Mouse (Mus musculus): ENCODE data around the gene Zfp949. TPM values are rescaled to one million over a fixed set of nuclear protein-coding genes. Genes with fewer than 3 reads are reported as not detected.

The Zfp949 gene
- polyA plus RNA-seq, 1 experiment, result 19.7 TPM

- Histone ChIP-seq H3K27ac (ENCODE audit: control insufficient read depth, insufficient read depth, low read depth, low read length) (0 out of 2 replicates have a peak overlapping the region, but pooled peaks have one; percentile 18), H3K4me1 (ENCODE audit: control insufficient read depth, insufficient read depth, low read length) (no peaks in the 10 kb centered on the region; the same call in 1 of the 2 replicates), H3K4me3 (ENCODE audit: control insufficient read depth, low read depth, low read length) (peak overlapping the region; percentile 28; the same call in 1 of the 2 replicates), H3K27me3 (ENCODE audit: control insufficient read depth, insufficient read depth, low read length) (no peaks in the 10 kb centered on the region), H3K36me3 (ENCODE audit: control insufficient read depth, insufficient read depth, low read length) (no peaks in the 10 kb centered on the region; the same call in 1 of the 2 replicates)
- TF ChIP-seq POLR2A (IDR thresholded peaks at IDR 0.05; ENCODE audit: control insufficient read depth, low read depth, low read length) (no peak), CTCF (IDR thresholded peaks at IDR 0.05; ENCODE audit: control insufficient read depth, insufficient read depth, insufficient replicate concordance, low read depth, low read length) (no peak)
Measured at GRCm38 (mm10) chr9:88524796-88525195, 23.0 kb upstream of the Zfp949 start.

- Histone ChIP-seq H3K27me3 (ENCODE audit: control insufficient read depth, insufficient read depth, low read length) (no peaks in the 10 kb centered on the region), H3K36me3 (ENCODE audit: control insufficient read depth, insufficient read depth, low read length) (no peaks in the 10 kb centered on the region; the same call in 1 of the 2 replicates), H3K27ac (ENCODE audit: control insufficient read depth, insufficient read depth, low read depth, low read length) (no peak overlapping the region), H3K4me3 (ENCODE audit: control insufficient read depth, low read depth, low read length) (no peak overlapping the region), H3K4me1 (ENCODE audit: control insufficient read depth, insufficient read depth, low read length) (no peaks in the 10 kb centered on the region; the same call in 1 of the 2 replicates)
- TF ChIP-seq CTCF (IDR thresholded peaks at IDR 0.05; ENCODE audit: control insufficient read depth, insufficient read depth, insufficient replicate concordance, low read depth, low read length) (no peak), POLR2A (IDR thresholded peaks at IDR 0.05; ENCODE audit: control insufficient read depth, low read depth, low read length) (no peak)
Measured at GRCm38 (mm10) chr9:88525341-88525740, 22.5 kb upstream of the Zfp949 start.

- H3K27ac ChIP-seq (ENCODE audit: control insufficient read depth, insufficient read depth, low read depth, low read length), result no peak overlapping the region
- no peak overlapping the region for H3K4me3 ChIP-seq (ENCODE audit: control insufficient read depth, low read depth, low read length)
- TF ChIP-seq POLR2A (IDR thresholded peaks at IDR 0.05; ENCODE audit: control insufficient read depth, low read depth, low read length), result no peak
- TF ChIP-seq CTCF (IDR thresholded peaks at IDR 0.05; ENCODE audit: control insufficient read depth, insufficient read depth, insufficient replicate concordance, low read depth, low read length), result no peak
Measured at GRCm38 (mm10) chr9:88527956-88528355, 19.9 kb upstream of the Zfp949 start.

GRCm38 (mm10) chr9:88528736-88529135 is 19.1 kb upstream of the Zfp949 start:
- Histone ChIP-seq H3K27me3 (ENCODE audit: control insufficient read depth, insufficient read depth, low read length) (no peaks in the 10 kb centered on the region), H3K36me3 (ENCODE audit: control insufficient read depth, insufficient read depth, low read length) (no peaks in the 10 kb centered on the region), H3K4me1 (ENCODE audit: control insufficient read depth, insufficient read depth, low read length) (no peaks in the 10 kb centered on the region; the same call in 1 of the 2 replicates), H3K4me3 (ENCODE audit: control insufficient read depth, low read depth, low read length) (no peak overlapping the region), H3K27ac (ENCODE audit: control insufficient read depth, insufficient read depth, low read depth, low read length) (no peak overlapping the region)
- TF ChIP-seq POLR2A (IDR thresholded peaks at IDR 0.05; ENCODE audit: control insufficient read depth, low read depth, low read length), result no peak
- no peak for TF ChIP-seq CTCF (IDR thresholded peaks at IDR 0.05; ENCODE audit: control insufficient read depth, insufficient read depth, insufficient replicate concordance, low read depth, low read length)

More at GRCm38 (mm10) chr9:88527956-88528355, 19.9 kb upstream of the Zfp949 start:
- Histone ChIP-seq H3K4me1 (ENCODE audit: control insufficient read depth, insufficient read depth, low read length) (no peaks in the 10 kb centered on the region; the same call in 1 of the 2 replicates), H3K27me3 (ENCODE audit: control insufficient read depth, insufficient read depth, low read length) (no peaks in the 10 kb centered on the region), H3K36me3 (ENCODE audit: control insufficient read depth, insufficient read depth, low read length) (no peaks in the 10 kb centered on the region)

GRCm38 (mm10) chr9:88529571-88529970 is 18.2 kb upstream of the Zfp949 start:
- Histone ChIP-seq H3K4me3 (ENCODE audit: control insufficient read depth, low read depth, low read length) (no peak overlapping the region), H3K27me3 (ENCODE audit: control insufficient read depth, insufficient read depth, low read length) (no peaks in the 10 kb centered on the region), H3K27ac (ENCODE audit: control insufficient read depth, insufficient read depth, low read depth, low read length) (no peak overlapping the region), H3K36me3 (ENCODE audit: control insufficient read depth, insufficient read depth, low read length) (no peaks in the 10 kb centered on the region), H3K4me1 (ENCODE audit: control insufficient read depth, insufficient read depth, low read length) (no peaks in the 10 kb centered on the region; the same call in 1 of the 2 replicates)
- TF ChIP-seq CTCF (IDR thresholded peaks at IDR 0.05; ENCODE audit: control insufficient read depth, insufficient read depth, insufficient replicate concordance, low read depth, low read length), result no peak
- no peak for TF ChIP-seq POLR2A (IDR thresholded peaks at IDR 0.05; ENCODE audit: control insufficient read depth, low read depth, low read length)

GRCm38 (mm10) chr9:88529979-88530580 is 17.7 kb upstream of the Zfp949 start:
- H3K4me1 ChIP-seq (ENCODE audit: control insufficient read depth, insufficient read depth, low read length), result no peaks in the 10 kb centered on the region
- H3K36me3 ChIP-seq (ENCODE audit: control insufficient read depth, insufficient read depth, low read length), result no peaks in the 10 kb centered on the region
- no peak for TF ChIP-seq POLR2A (IDR thresholded peaks at IDR 0.05; ENCODE audit: control insufficient read depth, low read depth, low read length)
- TF ChIP-seq CTCF (IDR thresholded peaks at IDR 0.05; ENCODE audit: control insufficient read depth, insufficient read depth, insufficient replicate concordance, low read depth, low read length), result no peak
- H3K4me3 ChIP-seq (ENCODE audit: control insufficient read depth, low read depth, low read length), result no peak overlapping the region
- H3K27me3 ChIP-seq (ENCODE audit: control insufficient read depth, insufficient read depth, low read length), result no peaks in the 10 kb centered on the region
- H3K27ac ChIP-seq (ENCODE audit: control insufficient read depth, insufficient read depth, low read depth, low read length), result no peak overlapping the region

GRCm38 (mm10) chr9:88534093-88534492 is 13.7 kb upstream of the Zfp949 start:
- Histone ChIP-seq H3K4me1 (ENCODE audit: control insufficient read depth, insufficient read depth, low read length) (no peaks in the 10 kb centered on the region), H3K36me3 (ENCODE audit: control insufficient read depth, insufficient read depth, low read length) (no peaks in the 10 kb centered on the region), H3K27ac (ENCODE audit: control insufficient read depth, insufficient read depth, low read depth, low read length) (no peak overlapping the region), H3K4me3 (ENCODE audit: control insufficient read depth, low read depth, low read length) (no peak overlapping the region), H3K27me3 (ENCODE audit: control insufficient read depth, insufficient read depth, low read length) (no peaks in the 10 kb centered on the region)
- no peak for TF ChIP-seq CTCF (IDR thresholded peaks at IDR 0.05; ENCODE audit: control insufficient read depth, insufficient read depth, insufficient replicate concordance, low read depth, low read length)
- no peak for TF ChIP-seq POLR2A (IDR thresholded peaks at IDR 0.05; ENCODE audit: control insufficient read depth, low read depth, low read length)

Measured in testis, adult 2 months (tissue).